Mouse (Mus musculus) left cerebral cortex, adult 18-20 months (tissue): Measurements from ENCODE around the gene Kansl1l. TPM values are rescaled to one million over a fixed set of nuclear protein-coding genes. Genes with fewer than 3 reads are reported as not detected.
"Not testable (repeated sequence)": the region's sequence is repeated elsewhere in the genome, so short reads cannot be mapped to it uniquely, and the experiment has no call there.

Source experiments
- DNase-seq, 2 experiments: peaks; one replicate each; pipeline ENCODE4 v3.0.0; 2021 to 2022; ENCODE audit warnings: low spot score in 2 of 2, mixed read lengths in 1 of 2
- total RNA-seq, 2 experiments: library from RNA; stranded (reverse); gene quantifications; 2 replicates each; pipeline ENCODE4 v1.2.3; 2021

Kansl1l gene
- total RNA-seq, 2 experiments from 2014 or later = 17.6 to 18.1 TPM

- DNase-seq = peak; percentile 89 to 94
These were observed 116.4 kb downstream of the Kansl1l start, which contains the start of gene Rpe for GRCm38 (mm10) chr1:66700693-66701575. Gene Rpe (plus strand): TSS chr1:66700831.

GRCm38 (mm10) chr1:66700149-66700692, 117.1 kb downstream of the Kansl1l start:
- DNase-seq = no peak

- not testable (repeated sequence) for DNase-seq
These were observed 117.7 kb downstream of the Kansl1l start for GRCm38 (mm10) chr1:66699630-66700029.

- no peak for DNase-seq
These were observed 122.1 kb downstream of the Kansl1l start for GRCm38 (mm10) chr1:66695296-66695695.

- no peak for DNase-seq
These were observed 123.1 kb downstream of the Kansl1l start for GRCm38 (mm10) chr1:66694266-66694665.

- DNase-seq = no peak
These were observed 124.5 kb downstream of the Kansl1l start for GRCm38 (mm10) chr1:66692780-66693392.

GRCm38 (mm10) chr1:66692308-66692707, 125.1 kb downstream of the Kansl1l start:
- DNase-seq = no peak

GRCm38 (mm10) chr1:66691772-66692171, 125.6 kb downstream of the Kansl1l start:
- no peak for DNase-seq

- DNase-seq = no peak
These were observed 134.4 kb downstream of the Kansl1l start for GRCm38 (mm10) chr1:66682974-66683373.

- DNase-seq = no peak
These were observed 138.7 kb downstream of the Kansl1l start for GRCm38 (mm10) chr1:66678662-66679061.

- DNase-seq = no peak
These were observed 139.4 kb downstream of the Kansl1l start for GRCm38 (mm10) chr1:66677928-66678327.

GRCm38 (mm10) chr1:66672812-66673211, 144.6 kb downstream of the Kansl1l start:
- DNase-seq = no peak

GRCm38 (mm10) chr1:66671475-66671874, 145.9 kb downstream of the Kansl1l start:
- DNase-seq = no peak

Other genes with a start within 250 kb of the Kansl1l start
- 10 to 100 TPM; 27.4 to 33.2 TPM for gene Rpe, start 116.7 kb downstream of the Kansl1l start, total RNA-seq
- 10 to 100 TPM; 29.9 to 31.4 TPM for gene Acadl, start 45.7 kb upstream of the Kansl1l start, total RNA-seq
- gene Myl1, start 127.8 kb upstream of the Kansl1l start, total RNA-seq = under 1 TPM; 0.63 to 0.89 TPM
- 100 to 1,000 TPM; 207 to 216 TPM for gene Lancl1, start 221.3 kb upstream of the Kansl1l start, total RNA-seq